Mouse (Mus musculus): ENCODE measurements around the gene Zbtb20.

DNA sequence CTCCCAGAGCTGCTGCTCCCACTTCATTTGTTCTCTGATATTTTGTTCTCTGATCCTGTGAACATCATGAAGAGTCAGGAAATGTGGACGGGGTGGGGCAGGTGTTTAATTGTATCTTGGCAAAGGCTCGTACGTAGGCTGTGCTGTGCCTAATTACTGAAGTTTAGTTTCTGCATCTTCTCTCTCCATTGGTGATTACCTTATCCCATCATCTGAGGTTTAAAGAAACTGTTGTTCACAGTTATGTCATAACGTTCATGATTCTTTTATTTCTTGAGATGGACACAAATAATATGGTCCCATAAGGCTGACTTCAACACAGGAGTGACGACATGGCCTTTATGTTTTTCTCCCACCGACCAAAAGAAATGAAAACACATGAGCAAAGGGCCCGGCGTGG is 582.1 kb downstream of the Zbtb20 start:
- no peak for TF ChIP-seq CTCF (IDR thresholded peaks at IDR 0.05; ENCODE audit: low read depth)
- no peak for TF ChIP-seq EP300 (IDR thresholded peaks at IDR 0.05; ENCODE audit: low read depth)

All from heart, postnatal 0 days (tissue).